Mouse (Mus musculus): ENCODE data around the gene Bfsp2.

The Bfsp2 gene

DNA sequence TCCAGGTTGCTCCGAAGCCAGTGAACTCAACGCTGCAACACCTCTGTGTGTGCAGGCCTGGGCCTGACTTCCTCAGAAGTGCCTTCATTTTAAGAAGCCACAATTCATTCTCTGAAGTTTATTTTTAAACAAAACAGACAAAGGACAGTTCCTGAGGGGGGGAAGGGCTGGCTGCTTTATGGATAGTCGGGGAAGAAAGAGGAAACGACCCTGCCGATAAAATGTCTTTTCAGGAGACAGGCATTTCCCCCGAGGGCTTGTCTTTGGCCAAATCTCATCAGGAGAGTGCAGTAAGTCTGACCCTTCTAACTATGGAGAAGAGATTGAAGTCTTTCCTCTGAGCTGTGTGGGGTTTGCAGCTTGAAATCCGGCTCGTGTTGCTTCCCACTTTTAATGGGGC is 5.4 kb upstream of the Bfsp2 start:
- DNase-seq (ENCODE audit: low read depth, low spot score): no peak

DNA sequence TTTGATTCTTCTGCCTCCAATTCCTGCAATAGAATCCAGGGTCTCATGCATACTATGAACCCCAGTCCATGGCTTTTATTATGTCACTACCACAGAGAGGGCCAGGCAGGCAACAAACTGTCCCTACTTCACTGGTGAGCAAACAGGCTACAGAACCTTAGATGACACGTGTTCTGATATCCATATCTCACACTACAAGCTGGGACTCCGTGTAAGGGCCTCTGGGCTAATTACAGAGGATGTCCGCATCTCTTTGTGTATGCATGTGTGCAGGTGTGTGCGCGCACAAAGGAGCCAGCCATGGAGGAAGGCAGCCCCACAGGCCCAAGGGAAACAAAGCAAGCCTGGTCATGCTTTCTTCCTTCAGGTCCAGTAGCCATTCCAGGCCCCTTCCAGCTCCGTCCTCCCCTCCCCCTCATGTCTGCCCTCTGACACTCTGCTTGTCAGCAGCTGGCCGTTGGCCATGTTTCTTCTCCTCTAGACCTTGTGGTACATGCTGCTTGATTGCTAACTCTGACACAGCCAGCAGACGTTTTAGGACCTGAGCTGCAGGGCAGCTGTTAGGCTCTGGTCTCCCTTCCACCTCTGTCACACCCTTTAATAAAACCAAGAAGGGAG is 492 bp upstream of the Bfsp2 start:
- no peak for DNase-seq (ENCODE audit: low read depth, low spot score)

DNA sequence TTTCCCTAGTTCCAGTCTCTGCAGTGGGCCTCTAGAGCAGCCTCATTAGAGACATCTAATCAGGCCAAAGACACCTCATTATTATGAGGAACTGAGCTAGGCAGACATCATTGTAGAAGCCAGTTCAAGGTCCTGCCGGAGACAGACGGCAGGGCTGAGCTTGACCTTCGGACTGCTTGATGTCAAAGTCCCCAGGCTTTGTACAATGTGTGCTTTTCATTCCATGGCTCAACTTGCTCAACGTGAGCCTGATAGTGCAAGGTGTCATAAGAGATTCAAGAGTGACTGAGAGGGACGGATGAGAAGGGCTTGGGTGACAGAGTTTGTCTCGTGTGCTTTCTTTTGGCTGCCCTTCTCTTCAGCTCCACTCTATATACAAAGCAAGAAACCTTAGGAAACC is 4.8 kb downstream of the Bfsp2 start:
- DNase-seq (ENCODE audit: low read depth, low spot score): no peak

DNA sequence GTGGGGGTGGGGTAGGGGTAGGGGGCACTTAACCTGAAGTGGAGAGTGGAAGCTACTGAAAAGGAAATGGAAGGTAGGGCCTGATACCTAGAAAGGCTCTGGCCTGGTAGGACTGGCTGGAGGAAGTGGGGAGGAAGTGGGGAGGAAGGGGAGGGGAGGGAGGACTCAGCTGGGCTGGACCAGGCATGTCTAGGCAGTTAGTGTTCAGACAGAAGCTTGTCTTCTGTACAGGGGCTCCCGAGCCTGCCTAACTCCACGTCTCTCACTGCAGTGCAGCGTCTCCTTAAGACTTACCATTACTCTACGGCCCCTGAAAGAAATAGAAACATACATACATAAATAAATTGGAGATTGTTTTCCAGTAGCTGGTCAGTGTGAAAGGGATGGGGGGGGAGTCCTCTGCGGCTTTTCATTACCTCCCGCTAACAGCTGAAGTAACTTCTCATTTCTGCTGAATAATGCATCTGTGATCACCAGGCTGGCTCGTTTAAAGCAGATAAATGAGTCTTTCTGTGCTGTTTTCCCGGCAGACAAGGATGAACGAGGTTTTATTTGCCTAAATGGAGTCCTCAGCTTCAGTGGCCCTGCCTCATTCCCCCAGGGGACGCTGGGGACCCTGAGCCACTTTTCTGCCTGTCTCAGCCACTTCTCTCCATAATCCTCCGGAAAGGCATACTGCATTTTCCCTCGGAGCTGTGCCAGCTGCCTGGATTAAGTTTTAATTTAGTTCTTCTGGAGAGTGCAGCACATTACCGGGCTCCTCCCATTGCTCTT is 6.1 kb downstream of the Bfsp2 start:
- DNase-seq (ENCODE audit: low read depth, low spot score): no peak

DNA sequence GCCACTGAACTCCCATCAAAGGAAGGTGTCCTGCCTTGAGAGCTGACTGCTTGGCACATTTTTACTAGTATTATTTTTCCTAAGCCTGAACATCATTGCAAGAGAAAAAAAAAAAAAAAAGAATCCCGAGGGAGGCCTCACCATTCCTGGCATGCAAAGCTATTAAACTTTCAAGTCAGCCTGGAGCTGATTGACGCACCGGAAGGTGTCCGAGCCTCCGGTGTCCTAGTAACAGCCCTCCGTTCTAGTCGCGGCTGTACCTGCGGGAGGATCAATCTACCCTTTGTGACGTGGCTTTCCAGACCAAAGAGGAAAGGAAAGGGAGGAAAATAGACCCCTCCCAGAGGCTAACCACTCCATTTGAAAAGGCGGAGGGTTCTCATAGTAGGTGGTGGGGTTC is 8.4 kb downstream of the Bfsp2 start:
- DNase-seq (ENCODE audit: low read depth, low spot score): no peak

DNA sequence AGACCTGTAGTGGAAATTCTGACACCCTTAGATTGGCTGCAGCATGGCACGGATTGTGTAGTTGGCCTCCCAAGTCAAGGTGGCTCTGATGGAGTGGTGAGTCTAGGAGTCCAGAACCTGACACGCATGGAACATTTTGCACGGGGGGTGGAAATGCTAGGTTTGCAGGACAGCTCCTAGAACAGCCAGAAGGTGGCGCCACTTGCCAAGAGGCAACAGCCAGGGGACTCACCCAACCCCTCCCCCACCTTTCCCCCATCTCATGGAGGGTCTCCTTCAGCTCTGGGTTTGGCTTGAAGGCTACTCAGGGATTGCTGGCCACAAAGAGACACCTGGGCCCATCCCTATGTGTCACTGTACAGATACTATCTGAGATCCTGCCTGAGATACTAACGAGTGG is 10.7 kb downstream of the Bfsp2 start:
- peak; percentile 41 for DNase-seq (ENCODE audit: low read depth, low spot score)

DNA sequence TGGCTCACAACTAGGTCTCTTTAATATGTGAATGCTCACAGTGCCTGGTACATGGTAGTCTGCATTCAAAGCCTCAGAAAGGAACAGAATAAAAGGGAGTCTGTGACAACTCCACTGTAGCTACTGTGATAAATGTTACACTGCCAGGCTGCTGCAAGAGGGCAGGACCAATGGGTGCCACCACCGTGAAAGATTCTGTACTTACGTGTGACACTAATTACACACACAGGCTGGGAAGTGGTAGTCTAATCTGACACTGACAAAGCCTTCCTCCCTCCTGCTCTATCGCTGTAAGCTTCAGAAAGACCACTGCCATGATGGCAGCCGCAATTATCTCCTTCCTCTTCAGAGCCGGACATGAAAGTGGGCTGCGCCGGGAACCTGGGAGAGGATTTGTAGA is 11.3 kb downstream of the Bfsp2 start:
- DNase-seq (ENCODE audit: low read depth, low spot score): no peak

DNA sequence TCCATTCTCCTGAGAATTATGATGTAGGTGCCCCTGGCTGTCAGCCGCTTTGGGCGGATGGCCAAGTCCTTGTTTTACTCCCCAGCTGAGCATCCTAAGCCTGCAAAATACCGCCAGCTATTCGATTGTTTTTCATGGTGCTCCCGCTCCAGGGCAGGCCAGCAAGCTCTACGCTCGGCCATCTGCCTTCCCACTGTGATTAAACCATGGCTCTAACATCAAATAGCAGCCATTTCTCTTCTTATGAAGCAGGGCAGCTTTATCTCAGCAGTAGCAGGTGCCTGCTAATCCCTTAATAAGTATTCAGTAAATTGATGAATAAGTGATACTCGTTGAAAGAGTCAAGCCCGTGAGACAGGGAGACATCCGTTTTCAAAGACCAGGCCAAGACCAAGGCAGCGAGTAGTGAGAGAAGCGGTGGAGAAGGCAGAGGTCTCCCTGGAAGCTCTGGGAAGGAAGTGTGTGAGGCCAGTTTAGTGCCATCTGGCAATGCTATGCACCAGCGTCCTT is 14.5 kb downstream of the Bfsp2 start:
- DNase-seq (ENCODE audit: low read depth, low spot score): no peak

DNA sequence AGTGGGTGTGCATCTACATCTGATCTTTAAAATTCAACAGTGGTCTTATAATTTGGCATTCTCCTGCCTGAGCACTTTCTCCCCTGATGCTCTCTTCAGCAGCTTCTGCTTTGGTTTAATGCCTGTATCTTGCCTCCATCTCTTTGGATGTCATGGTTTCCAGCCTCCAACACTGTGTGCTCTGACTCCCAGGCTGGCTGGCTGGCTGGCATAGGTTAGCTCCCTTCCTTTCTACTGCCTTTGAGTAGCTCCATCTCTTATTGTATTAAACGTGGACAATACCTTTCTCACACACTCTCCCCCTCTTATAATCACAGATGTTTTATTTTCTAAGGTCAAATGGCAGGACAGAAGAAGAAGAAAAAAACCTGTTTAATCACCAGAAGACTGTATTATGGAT is 14.9 kb downstream of the Bfsp2 start:
- DNase-seq (ENCODE audit: low read depth, low spot score): no peak

DNA sequence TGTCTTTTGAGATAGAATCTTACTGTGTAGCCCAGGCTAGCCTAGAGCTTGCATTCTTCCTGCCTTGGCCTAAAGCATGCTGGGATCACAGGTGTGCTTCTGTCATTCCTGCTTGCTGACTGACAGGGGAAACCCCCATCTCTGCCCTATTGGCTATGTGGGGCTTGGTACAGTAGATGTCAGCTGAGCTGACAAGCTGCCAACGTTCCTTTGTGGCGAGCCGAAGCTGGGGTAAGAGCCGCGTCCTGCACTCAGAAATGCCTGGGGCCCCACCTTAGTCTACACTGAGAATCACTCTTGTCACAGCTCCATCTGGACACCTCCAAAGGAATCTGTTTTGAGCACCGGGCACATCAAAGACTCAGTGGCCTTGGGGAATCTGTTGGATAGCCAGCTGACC is 16.4 kb downstream of the Bfsp2 start:
- DNase-seq (ENCODE audit: low read depth, low spot score): no peak

DNA sequence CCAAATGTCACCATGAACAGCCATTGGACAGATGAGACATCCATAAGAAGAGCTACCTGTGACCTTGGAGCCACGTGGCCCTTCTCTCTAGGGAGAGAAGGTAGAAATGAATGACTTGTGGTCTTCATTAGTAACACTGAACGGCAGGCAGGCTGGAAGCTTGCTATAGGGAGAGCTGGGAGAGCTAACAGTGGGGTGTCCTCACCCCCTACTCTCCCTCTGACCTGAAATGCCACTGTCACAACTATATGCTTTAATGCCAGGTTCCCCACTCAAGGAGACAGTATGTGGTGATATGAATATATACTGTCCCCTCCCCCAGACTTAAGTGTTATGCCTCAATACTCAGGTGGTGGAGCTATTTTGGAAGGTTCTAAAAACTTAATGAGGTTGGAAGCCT is 20.4 kb downstream of the Bfsp2 start:
- no peak for DNase-seq (ENCODE audit: low read depth, low spot score)

DNA sequence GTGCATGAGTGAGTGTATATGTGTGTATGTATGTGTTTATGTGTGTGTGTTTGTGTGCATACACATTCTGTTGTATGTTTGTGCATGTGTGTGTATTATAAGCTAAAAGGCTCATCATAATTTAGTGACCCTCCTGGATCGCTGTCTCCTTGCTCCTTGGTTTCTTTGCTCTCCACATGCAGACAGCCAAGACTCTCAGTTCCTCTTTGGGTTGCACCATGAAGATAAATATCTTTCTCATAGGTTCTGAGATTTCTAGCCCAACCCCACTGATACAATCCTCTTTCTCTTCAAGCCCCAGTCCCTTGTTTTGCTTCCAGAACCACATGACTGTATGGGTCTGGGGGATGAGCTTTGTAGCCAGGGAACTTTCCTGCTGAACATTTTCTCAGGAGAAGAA is 20.9 kb downstream of the Bfsp2 start:
- DNase-seq (ENCODE audit: low read depth, low spot score): peak; percentile 44

DNA sequence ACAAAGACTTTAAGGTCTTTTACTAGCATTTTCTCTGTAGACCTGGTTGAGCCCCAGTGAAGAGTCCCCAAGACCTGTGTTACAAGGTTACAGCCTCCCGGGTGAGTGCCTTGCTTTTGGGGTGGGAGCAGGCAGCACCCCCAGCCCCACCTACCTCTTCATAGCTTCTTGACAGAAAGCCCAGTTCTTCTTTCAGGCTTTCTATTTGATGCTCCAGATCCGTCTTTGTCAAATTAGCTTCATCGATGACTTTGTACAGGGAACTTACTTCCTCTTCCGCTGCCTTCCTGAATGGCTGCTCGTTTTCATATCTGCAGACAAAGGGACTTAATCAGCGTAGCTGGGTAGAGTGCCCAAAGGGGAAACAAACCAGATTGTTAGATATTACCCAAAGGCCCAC is 30.6 kb downstream of the Bfsp2 start:
- peak; percentile 78 for DNase-seq (ENCODE audit: low read depth, low spot score)

DNA sequence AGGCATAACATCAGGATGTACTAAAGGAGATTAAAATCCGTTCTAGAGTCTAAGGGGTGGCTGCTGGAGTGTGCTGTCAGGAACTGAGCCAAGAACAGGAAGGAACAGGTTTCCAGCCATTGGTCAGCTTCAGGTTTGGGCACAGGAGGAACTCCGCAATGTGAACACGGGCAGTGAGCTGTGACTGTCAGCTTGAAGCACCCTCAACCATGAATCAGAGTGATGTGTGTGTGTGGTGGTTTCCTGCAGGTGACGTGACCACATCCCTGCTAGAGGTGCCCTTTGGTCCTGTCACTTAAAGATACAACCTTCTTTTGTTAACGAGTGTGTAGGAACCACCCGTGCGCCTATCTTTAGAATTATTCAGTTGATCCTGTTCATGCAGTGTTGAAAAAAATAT is 31.1 kb downstream of the Bfsp2 start:
- DNase-seq (ENCODE audit: low read depth, low spot score): peak; percentile 92

DNA sequence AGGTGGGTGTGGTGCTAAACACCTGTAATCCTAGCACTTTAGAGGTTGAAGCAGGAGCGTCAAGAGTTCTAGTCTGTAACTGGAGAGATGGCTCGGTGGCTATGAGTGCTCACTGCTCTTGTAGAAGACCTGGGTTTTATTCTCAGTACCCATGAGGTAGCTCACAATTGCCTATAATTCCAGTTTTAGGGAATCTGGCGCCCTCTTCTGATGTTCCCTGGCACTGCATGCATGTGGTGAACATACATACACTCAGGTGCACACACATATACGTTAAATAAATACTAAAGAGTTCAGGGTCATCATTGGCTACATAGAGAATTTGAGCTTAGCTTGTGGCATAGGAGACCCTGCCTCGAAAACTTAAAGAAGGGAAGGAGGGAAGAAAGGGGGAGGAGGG is 35.6 kb downstream of the Bfsp2 start:
- no peak for DNase-seq (ENCODE audit: low read depth, low spot score)

DNA sequence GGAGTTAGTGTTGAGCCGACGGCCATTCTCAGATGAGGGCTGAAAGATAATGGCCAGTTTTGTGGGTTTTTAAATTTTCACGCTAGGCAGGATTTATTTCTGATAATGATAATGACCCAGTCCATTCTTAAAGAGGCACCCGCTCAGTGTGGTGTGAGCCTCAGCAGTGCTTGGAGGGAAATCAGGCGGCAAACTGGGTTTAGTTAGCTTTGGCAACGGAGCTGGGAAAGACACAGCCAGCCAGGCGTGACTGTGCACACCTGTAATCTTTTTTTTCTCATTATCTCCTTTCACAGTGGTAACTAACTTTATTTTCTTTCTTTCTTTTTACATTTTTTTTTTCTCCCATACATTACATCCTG is 36.4 kb downstream of the Bfsp2 start:
- DNase-seq (ENCODE audit: low read depth, low spot score): no peak

DNA sequence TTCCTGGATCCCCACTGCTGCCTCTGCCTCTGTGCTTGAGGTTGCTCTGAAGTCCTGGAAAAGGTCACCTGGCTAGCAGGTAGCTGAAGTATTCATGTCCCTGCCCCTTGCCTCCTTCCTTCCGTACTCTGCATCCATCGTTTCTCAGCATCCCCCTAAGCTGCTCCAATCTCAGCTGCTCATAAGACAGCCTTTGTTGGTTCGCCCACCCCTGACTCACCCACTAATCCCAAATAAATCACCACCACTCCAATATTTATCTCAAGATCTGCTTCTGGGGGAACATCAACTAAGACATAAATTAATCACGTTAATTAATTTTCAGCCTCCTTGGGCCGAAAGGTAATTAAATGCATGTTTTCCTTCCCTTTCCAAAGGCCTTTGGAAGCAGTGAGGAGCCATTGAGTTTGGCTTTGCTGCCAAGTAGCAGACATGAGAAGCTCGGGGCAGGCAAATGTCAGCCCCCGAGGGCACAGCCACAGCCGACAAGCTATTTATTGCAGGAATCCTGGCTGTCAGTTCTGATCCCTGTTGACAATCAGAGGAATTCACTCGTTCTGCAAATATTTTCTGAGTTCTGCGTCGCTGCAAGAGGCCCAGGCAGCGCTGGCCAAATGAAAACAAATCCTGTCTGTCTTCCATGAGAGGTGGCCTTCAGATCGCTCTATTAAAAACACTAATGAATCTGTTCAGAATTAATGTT is 36.9 kb downstream of the Bfsp2 start:
- no peak for DNase-seq (ENCODE audit: low read depth, low spot score)

DNA sequence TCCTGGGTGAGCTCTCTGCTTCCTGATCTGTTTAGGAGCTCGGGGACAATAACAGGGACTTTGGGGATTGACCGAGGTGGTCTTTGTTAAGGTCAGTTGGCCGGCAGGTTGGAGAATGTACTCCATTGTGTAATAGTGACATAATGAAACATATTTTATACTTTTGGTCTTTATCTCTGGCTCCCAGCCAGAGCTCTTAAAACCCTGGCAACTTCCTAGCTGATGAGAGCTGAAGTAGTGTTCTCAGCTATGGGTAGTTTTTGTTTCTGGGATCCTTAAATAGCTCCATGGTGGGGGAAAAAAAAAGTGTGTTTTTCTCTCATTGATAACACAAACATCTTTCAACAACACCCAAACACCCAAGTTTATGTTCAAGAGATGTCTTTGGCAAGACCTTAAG is 39.6 kb downstream of the Bfsp2 start:
- no peak for DNase-seq (ENCODE audit: low read depth, low spot score)

DNA sequence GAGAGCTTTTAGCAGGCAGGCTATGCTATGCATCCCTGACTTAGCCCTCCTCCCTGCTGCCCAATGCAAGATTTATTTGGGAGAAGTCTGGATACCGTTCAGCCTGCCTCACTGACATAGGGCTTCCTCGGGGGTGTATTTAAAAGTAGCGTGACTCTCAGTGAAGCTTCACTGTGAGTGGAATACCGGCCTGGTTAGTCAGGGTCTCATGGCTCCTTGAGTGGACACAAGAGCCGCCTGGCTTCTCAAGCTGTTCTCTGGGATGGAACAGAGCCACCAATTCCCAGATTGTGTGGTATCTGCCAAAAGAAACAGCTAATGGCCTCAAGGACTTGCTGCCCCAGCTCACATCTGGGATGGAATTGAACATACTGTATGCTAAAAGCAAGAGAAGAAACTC is 43.1 kb downstream of the Bfsp2 start:
- no peak for DNase-seq (ENCODE audit: low read depth, low spot score)

DNA sequence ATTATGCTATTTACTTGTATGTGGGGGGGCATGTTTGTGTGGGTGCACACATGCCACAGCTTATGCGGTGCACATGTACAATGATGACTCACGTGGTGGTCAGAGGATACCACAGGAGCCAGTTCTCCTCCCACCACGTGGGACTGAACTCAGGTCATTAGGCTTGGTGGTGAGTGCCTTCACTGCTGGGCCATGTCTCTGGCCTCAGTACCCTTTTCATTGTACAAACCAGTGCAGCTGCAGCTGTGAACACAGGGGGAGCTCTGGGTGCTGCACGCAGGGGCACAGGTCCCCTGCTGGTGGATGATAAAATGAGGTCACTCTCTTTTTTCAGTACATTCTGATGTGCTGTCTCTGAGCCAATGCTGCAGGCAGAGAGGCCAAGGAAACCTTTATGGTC is 46.1 kb downstream of the Bfsp2 start:
- peak; percentile 84 for DNase-seq (ENCODE audit: low read depth, low spot score)

DNA sequence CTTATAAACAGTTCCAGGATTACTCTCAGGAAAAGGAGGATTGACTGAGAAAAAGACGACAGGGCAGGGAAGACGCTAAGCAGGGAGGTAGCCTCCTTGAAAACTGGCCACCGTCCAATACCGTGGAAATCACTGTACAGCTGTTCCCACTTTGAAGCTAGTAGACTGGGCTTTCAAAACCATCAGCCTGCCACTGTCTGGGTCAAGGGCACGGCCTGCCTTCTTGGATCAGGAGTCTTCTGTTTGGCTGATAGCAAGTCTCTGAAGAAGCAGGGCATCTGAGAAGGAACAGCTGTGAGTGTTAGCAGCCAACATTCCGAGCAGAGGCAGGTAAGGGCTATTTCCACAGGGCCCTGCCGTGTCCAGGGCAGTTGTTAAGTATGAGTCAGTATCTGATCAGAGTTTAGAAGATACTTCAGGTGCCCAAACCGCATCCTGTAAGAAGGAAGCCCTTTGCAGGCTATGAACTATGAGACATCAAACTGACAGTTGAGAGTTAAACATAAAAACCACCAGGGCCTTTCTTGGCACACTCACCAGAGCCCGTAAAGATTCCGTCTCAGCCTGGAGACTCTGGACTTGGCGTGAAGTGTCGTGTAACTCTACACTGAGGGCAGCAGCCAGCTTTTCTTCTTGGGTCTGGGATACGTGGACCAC is 48.0 kb downstream of the Bfsp2 start:
- DNase-seq (ENCODE audit: low read depth, low spot score): no peak

DNA sequence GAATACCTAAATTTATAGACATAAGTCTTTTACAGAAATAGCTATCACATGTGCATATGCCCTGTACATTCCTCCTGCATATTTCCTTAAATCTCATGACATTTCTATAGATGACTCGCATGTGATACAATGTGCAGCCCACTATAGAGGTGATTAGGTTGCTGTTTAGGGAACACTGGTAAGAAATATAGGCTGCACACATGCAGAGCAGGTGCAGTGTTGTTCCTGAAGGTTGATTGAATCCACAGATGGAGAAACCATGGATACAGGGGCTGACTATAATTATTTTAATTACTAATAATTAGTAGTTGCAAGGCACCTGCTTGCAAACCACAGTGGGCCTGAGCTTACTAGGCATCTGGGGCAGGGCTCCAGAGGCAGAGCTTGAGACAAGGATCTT is 48.5 kb downstream of the Bfsp2 start:
- DNase-seq (ENCODE audit: low read depth, low spot score): no peak
